Mouse (Mus musculus) brain, embryonic 18.5 days (tissue): ENCODE data around the gene Etv4.

ENCODE experiments used
- DNase-seq: peaks from one replicate; pipeline ENCODE4 v3.0.0-alpha.2; 2012; ENCODE audit warnings: low read depth, low spot score

Gene Etv4

GRCm38 (mm10) chr11:101785143-101785851 is at the start of gene Etv4:
Gene Etv4, minus strand, starts transcription at chr11:101785371.
- DNase-seq = peak; percentile 95

- DNase-seq = no peak
Observed at GRCm38 (mm10) chr11:101832001-101832400, 46.8 kb upstream of the Etv4 start.

- no peak for DNase-seq
Observed at GRCm38 (mm10) chr11:101830616-101831015, 45.4 kb upstream of the Etv4 start.

GRCm38 (mm10) chr11:101830112-101830511 is 44.9 kb upstream of the Etv4 start:
- DNase-seq = no peak

- no peak for DNase-seq
Observed at GRCm38 (mm10) chr11:101828718-101829117, 43.5 kb upstream of the Etv4 start.

- no peak for DNase-seq
Observed at GRCm38 (mm10) chr11:101823210-101823609, 38.0 kb upstream of the Etv4 start.

- no peak for DNase-seq
Observed at GRCm38 (mm10) chr11:101820899-101821298, 35.7 kb upstream of the Etv4 start.

- no peak for DNase-seq
Observed at GRCm38 (mm10) chr11:101819853-101820252, 34.7 kb upstream of the Etv4 start.

- DNase-seq = no peak
Observed at GRCm38 (mm10) chr11:101815103-101816085, 30.2 kb upstream of the Etv4 start.

GRCm38 (mm10) chr11:101814375-101815102 is 29.4 kb upstream of the Etv4 start:
- no peak for DNase-seq

GRCm38 (mm10) chr11:101813259-101813658 is 28.1 kb upstream of the Etv4 start:
- DNase-seq = no peak

GRCm38 (mm10) chr11:101809060-101809828 is 24.1 kb upstream of the Etv4 start:
- no peak for DNase-seq

- DNase-seq = no peak
Observed at GRCm38 (mm10) chr11:101807266-101807665, 22.1 kb upstream of the Etv4 start.

GRCm38 (mm10) chr11:101806741-101807140 is 21.6 kb upstream of the Etv4 start:
- DNase-seq = no peak

- DNase-seq = no peak
Observed at GRCm38 (mm10) chr11:101805113-101805704, 20.0 kb upstream of the Etv4 start.

GRCm38 (mm10) chr11:101801386-101801785 is 16.2 kb upstream of the Etv4 start:
- DNase-seq = no peak

GRCm38 (mm10) chr11:101798083-101798482 is 12.9 kb upstream of the Etv4 start:
- DNase-seq = no peak

GRCm38 (mm10) chr11:101797355-101797754 is 12.2 kb upstream of the Etv4 start:
- no peak for DNase-seq

- no peak for DNase-seq
Observed at GRCm38 (mm10) chr11:101790811-101791526, 5.8 kb upstream of the Etv4 start.

- no peak for DNase-seq
Observed at GRCm38 (mm10) chr11:101787432-101787831, 2.3 kb upstream of the Etv4 start.
